Mouse (Mus musculus) frontal cortex, postnatal 10 days (tissue): Measurements from ENCODE around the gene Hypk.

Experiments
- DNase-seq, 2 experiments: peaks; one replicate each; pipeline ENCODE4 v3.0.0; 2022; ENCODE audit warnings: low spot score in 2 of 2, mixed read lengths in 1 of 2

Hypk gene

GRCm38 (mm10) chr2:121505942-121506882 is 53.1 kb downstream of the Hypk start, which contains the start of the genes Mfap1a and Wdr76:
Gene Mfap1a (minus strand): TSS chr2:121506665.
Gene Wdr76 (plus strand): TSS chr2:121506723.
- DNase-seq = peak; percentile 62 to 75

GRCm38 (mm10) chr2:121507173-121507950 is 54.3 kb downstream of the Hypk start:
- DNase-seq = no peak

GRCm38 (mm10) chr2:121507951-121508330 is 54.9 kb downstream of the Hypk start:
- no peak for DNase-seq
